Mouse (Mus musculus) olfactory bulb, adult 2 months (tissue): ENCODE measurements around the gene Rasgef1c.

ENCODE experiments used
- CTCF ChIP-seq: fragments of 200-500 bp; IDR thresholded peaks from 2 replicates; pipeline ENCODE4 v1.5.1; 2012; ENCODE audit warnings: low read depth, mild to moderate bottlenecking, low read length, moderate library complexity; ENCODE audit not compliant: insufficient read depth
- POLR2A ChIP-seq: fragments of 200-500 bp; IDR thresholded peaks from 2 replicates; pipeline ENCODE4 v1.6.1; 2012; ENCODE audit warnings: mild to moderate bottlenecking, low read depth, low read length, moderate library complexity; ENCODE audit not compliant: insufficient read depth

- TF ChIP-seq POLR2A, result no peak
- peak; percentile 35; the same call in 1 of the 2 replicates for TF ChIP-seq CTCF
These were observed 29.7 kb upstream of the Rasgef1c start for GRCm38 (mm10) chr11:49871914-49872313.
